Mouse (Mus musculus): ENCODE results near the gene Elmod2.

DNA sequence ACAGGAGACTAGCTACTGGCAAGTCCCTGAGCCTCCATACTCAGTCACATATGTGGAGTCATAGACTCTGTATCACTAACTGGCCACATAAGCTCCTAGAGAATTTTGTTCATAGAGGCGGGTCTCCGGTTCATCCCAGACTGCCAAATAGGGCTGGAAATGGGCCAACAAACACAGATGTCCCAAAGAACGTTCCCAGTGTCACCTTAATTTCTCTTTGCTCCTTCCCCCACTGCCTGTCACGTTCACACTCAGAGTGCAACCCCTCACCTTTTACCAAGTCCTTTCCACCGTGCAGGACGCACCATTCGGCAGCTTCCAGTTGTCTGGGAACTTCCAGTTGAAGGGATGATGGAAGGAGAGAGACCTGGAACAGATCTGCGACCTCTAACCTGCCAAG lies 46.9 kb downstream of the Elmod2 start:
- no peak for TF ChIP-seq CTCF (IDR thresholded peaks at IDR 0.05; ENCODE audit: low read depth, low read length)
- no peak for TF ChIP-seq EP300 (IDR thresholded peaks at IDR 0.05; ENCODE audit: insufficient read depth, low read depth, low read length)
